In the genomic region with DNA sequence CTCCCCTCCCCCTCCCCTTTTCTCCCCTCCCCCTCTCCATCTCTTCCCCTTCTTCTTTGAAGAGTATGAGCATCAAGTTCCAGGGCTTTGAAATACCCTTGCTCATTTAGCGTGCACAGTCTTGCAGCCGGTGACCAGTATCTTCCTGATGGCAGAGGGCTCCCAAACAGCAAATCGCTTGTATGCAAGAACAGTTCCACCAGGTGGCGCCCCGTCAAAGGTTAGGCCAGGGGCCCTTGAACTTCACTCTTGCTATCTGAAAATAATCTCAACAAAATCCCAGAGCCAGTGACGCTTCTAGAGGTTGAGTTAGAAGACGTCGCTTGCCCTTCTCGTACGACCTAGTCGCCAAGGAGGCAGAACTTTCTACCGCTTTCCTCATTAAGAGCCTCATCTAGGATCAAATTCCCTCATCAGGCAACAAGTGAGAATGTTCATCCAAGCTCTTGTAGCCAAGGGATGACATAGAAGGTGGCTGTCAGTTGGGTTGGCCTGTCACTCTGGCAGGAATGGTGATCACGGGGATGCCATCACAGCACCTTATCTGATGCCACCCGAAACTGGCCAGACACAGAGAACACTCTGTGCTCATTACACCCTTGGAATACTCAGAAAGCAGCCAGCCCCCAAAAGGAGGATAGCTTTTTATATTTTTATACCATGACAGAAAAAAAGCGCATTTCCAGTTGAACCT, we compare ENCODE assay signal across 8 mouse cellular contexts.
DNase-seq lines count a peak whose midpoint lies in the region; ATAC-seq and TF ChIP-seq lines count a peak whose summit lies in the region.

No protein-coding gene starts in this region.

- intact Hi-C loops in gastrocnemius, postnatal 14 days (cut with DNase I; ENCODE audit: low total_unique reads) = loop anchor here (5.0 to 10.0 kb wide), 2 partner anchors 114 to 146 kb away; no protein-coding TSS in a partner anchor

- TF ChIP-seq CTCF in kidney, adult 2 months (conservative IDR thresholded peaks at IDR 0.05; ENCODE audit: insufficient read depth, insufficient read length, low read depth, low read length) = peak; percentile 90

- H3K9ac ChIP-seq in forebrain, embryonic 11.5 days (ENCODE audit: low read length) = no peak overlapping the region
- H3K9ac ChIP-seq in forebrain, embryonic 12.5 days = no peak overlapping the region

- no peak overlapping the region for H3K4me2 ChIP-seq in forebrain, embryonic 11.5 days (ENCODE audit: low read depth, low read length, severe bottlenecking)
- no peak overlapping the region for H3K4me2 ChIP-seq in forebrain, embryonic 12.5 days

- no peak overlapping the region for H3K4me3 ChIP-seq in forebrain, embryonic 11.5 days (ENCODE audit: low read depth, low read length)
- H3K4me3 ChIP-seq in forebrain, embryonic 12.5 days (replicated peaks) = no peak overlapping the region
- H3K4me3 ChIP-seq in kidney, adult 2 months (ENCODE audit: insufficient read depth, low read depth, low read length) = no peak overlapping the region
- H3K4me3 ChIP-seq in limb, embryonic 10.5 days = no peak overlapping the region

- no peaks in the 10 kb centered on the region for H3K27me3 ChIP-seq in forebrain, embryonic 11.5 days (ENCODE audit: control insufficient read depth, insufficient read depth, low read length)
- no peaks in the 10 kb centered on the region for H3K27me3 ChIP-seq in forebrain, embryonic 12.5 days
- no peaks in the 10 kb centered on the region for H3K27me3 ChIP-seq in kidney, adult 2 months (replicated peaks; ENCODE audit: control insufficient read depth, insufficient read depth, low read length)
- H3K27me3 ChIP-seq in limb, embryonic 10.5 days (ENCODE audit: low read depth, poor library complexity, severe bottlenecking) = no peaks in the 10 kb centered on the region

- no peaks in the 10 kb centered on the region for H3K36me3 ChIP-seq in forebrain, embryonic 11.5 days (ENCODE audit: control insufficient read depth, insufficient read depth, low read length)
- H3K36me3 ChIP-seq in forebrain, embryonic 12.5 days (replicated peaks) = no peaks in the 10 kb centered on the region
- H3K36me3 ChIP-seq in kidney, adult 2 months (ENCODE audit: control insufficient read depth, insufficient read depth, low read length) = no peaks in the 10 kb centered on the region
- H3K36me3 ChIP-seq in limb, embryonic 10.5 days = no peaks in the 10 kb centered on the region

- no peak for TF ChIP-seq POLR2A in kidney, adult 2 months (IDR thresholded peaks at IDR 0.05; ENCODE audit: low read depth, low read length)

- H3K4me1 ChIP-seq in forebrain, embryonic 11.5 days (replicated peaks; ENCODE audit: control insufficient read depth, insufficient read depth, low read length) = no peaks in the 10 kb centered on the region
- no peaks in the 10 kb centered on the region for H3K4me1 ChIP-seq in forebrain, embryonic 12.5 days
- H3K4me1 ChIP-seq in kidney, adult 2 months (ENCODE audit: control insufficient read depth, insufficient read depth, low read length) = no peaks in the 10 kb centered on the region; the same call in 1 of the 2 replicates
- no peaks in the 10 kb centered on the region for H3K4me1 ChIP-seq in limb, embryonic 10.5 days

- ATAC-seq in forebrain, embryonic 11.5 days (replicated peaks; ENCODE audit: low FRiP score) = peak; percentile 58; the same call in 1 of the 2 replicates
- no peak for ATAC-seq in forebrain, embryonic 12.5 days (ENCODE audit: low FRiP score)

- DNase-seq in forebrain, embryonic 11.5 days (ENCODE audit: low spot score) = peak; percentile 88
- DNase-seq in cerebellum, adult 9-11 months = peak; percentile 78
- DNase-seq in gastrocnemius, postnatal 14 days = peak; percentile 91
- DNase-seq in kidney, adult 2 months = peak; percentile 89
- DNase-seq in limb, embryonic 10.5 days (ENCODE audit: low spot score) = peak; percentile 86
- peak; percentile 28 to 62 for DNase-seq in monocyte, adult 2 months (ENCODE audit: low read depth in 1 of 2, low spot score in 2 of 2)
- DNase-seq in spleen, postnatal 10 days (ENCODE audit: low spot score in 2 of 2) = peak; percentile 63 to 89

- WGBS in forebrain, embryonic 11.5 days = 41% methylated on average over 15 of the region's 15 CpGs
- whole genome bisulfite sequencing in forebrain, embryonic 12.5 days = 43% methylated on average over 15 of the region's 15 CpGs
- 23% methylated on average over 15 of the region's 15 CpGs for WGBS in kidney, adult 2 months
- 38% methylated on average over 15 of the region's 15 CpGs for WGBS in limb, embryonic 10.5 days

- H3K27ac ChIP-seq in forebrain, embryonic 11.5 days (ENCODE audit: low read depth, low read length) = no peak overlapping the region
- no peak overlapping the region for H3K27ac ChIP-seq in forebrain, embryonic 12.5 days
- no peak overlapping the region for H3K27ac ChIP-seq in kidney, adult 2 months (ENCODE audit: insufficient read depth, low read depth, low read length)
- no peak overlapping the region for H3K27ac ChIP-seq in limb, embryonic 10.5 days

- no peaks in the 10 kb centered on the region for H3K9me3 ChIP-seq in forebrain, embryonic 11.5 days (ENCODE audit: control insufficient read depth, low read length)
- no peaks in the 10 kb centered on the region for H3K9me3 ChIP-seq in forebrain, embryonic 12.5 days
- no peaks in the 10 kb centered on the region for H3K9me3 ChIP-seq in limb, embryonic 10.5 days (replicated peaks)
